Mouse (Mus musculus) erythroblast, embryonic 14.5 days (primary cell): Measurements from ENCODE around the gene Evl.

ENCODE experiments used
- GATA1 ChIP-seq: IDR thresholded peaks from 2 replicates; pipeline ENCODE4 v1.6.1; 2012; ENCODE audit warnings: low read length, inconsistent platforms, mixed read lengths
- TAL1 ChIP-seq: IDR thresholded peaks from 3 replicates; pipeline ENCODE4 v1.6.1; 2012; ENCODE audit warnings: low read length, inconsistent platforms, mixed read lengths

GRCm38 (mm10) chr12:108706129-108706528 lies 151.6 kb downstream of the Evl start:
- TF ChIP-seq TAL1 (no peak), GATA1 (no peak)
